Comparison of ENCODE assay signal across 9 mouse cellular contexts in the genomic region with DNA sequence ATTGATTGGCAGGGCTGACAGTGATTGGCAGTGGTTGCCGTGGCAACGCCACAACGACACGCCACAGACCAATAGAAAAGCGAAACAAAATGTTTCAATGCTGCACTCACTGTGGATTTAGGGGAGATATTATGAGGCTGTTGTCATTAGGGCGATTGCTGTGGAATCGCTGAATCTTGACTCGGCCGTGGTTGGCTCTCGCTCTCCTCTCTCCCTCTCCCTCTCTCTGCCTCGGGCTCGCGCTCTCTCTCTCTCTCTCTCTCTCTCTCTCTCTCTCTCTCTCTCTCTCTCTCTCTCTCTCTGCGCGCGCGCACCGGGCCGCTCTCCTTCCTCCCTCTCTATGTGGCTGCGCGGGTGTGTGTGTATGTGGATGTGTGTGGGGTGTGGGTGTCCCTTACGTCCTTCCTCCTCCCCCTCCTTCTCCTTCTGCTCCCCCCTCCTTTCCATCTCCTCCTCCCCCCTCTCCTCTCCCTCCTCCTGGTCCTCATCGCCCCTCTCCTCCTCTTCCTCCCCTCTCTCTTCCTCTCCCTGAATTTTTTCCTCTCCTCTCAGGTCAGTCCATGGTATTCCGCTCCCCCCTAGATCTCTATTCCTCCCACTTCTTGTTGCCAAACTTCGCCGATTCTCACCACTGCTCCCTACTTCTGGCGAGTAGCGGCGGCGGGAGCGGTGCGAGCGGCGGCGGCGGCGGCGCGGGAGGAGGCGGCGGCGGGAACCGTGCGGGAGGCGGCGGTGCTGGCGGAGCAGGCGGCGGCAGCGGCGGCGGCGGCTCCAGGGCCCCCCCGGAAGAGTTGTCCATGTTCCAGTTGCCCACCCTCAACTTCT. TPM values are rescaled to one million over a fixed set of nuclear protein-coding genes. Genes with fewer than 3 reads are reported as not detected.
DNase-seq lines count a peak whose midpoint lies in the region; ATAC-seq and TF ChIP-seq lines count a peak whose summit lies in the region.
"Had no signal": no experiment of that assay in that cellular context is flagged by ENCODE, and none has a peak within 500 bp of the region (broad histone marks: within the 10 kb centered on the region; RNA-seq: fewer than 3 reads in every experiment).

No protein-coding gene starts in this region.

- under 1% methylated on average over 43 of the region's 54 CpGs for WGBS in lung, embryonic 15.5 days
- under 1% methylated on average over 52 of the region's 54 CpGs for WGBS in embryonic facial prominence, embryonic 15.5 days
- under 1% methylated on average over 51 of the region's 54 CpGs for WGBS in limb, embryonic 14.5 days
- WGBS in stomach, embryonic 15.5 days: under 1% methylated on average over 50 of the region's 54 CpGs

- peaks cover 25% of the 10 kb centered on the region for H3K4me1 ChIP-seq in lung, embryonic 15.5 days
- peaks cover 36% of the 10 kb centered on the region for H3K4me1 ChIP-seq in embryonic facial prominence, embryonic 15.5 days
- H3K4me1 ChIP-seq in limb, embryonic 14.5 days (ENCODE audit: control insufficient read depth, insufficient read depth, low read length): peaks cover 11% of the 10 kb centered on the region
- H3K4me1 ChIP-seq in stomach, embryonic 15.5 days: peaks cover 24% of the 10 kb centered on the region

- no peaks in the 10 kb centered on the region for H3K9me3 ChIP-seq in lung, embryonic 15.5 days
- H3K9me3 ChIP-seq in embryonic facial prominence, embryonic 15.5 days (replicated peaks): no peaks in the 10 kb centered on the region
- H3K9me3 ChIP-seq in limb, embryonic 14.5 days (ENCODE audit: control insufficient read depth, low read length): no peaks in the 10 kb centered on the region
- no peaks in the 10 kb centered on the region for H3K9me3 ChIP-seq in stomach, embryonic 15.5 days

- H3K36me3 ChIP-seq in lung, embryonic 15.5 days: no peaks in the 10 kb centered on the region
- H3K36me3 ChIP-seq in embryonic facial prominence, embryonic 15.5 days: no peaks in the 10 kb centered on the region
- H3K36me3 ChIP-seq in limb, embryonic 14.5 days (ENCODE audit: control insufficient read depth, insufficient read depth, low read length): no peaks in the 10 kb centered on the region
- no peaks in the 10 kb centered on the region for H3K36me3 ChIP-seq in stomach, embryonic 15.5 days

- TF ChIP-seq POLR2A in limb, embryonic 14.5 days (IDR thresholded peaks at IDR 0.05; ENCODE audit: borderline replicate concordance, extremely low read depth, insufficient read depth, insufficient read length): no peak

- peak overlapping the region; percentile 25 for H3K4me3 ChIP-seq in lung, embryonic 15.5 days
- H3K4me3 ChIP-seq in embryonic facial prominence, embryonic 15.5 days (replicated peaks): peak overlapping the region; percentile 44
- H3K4me3 ChIP-seq in limb, embryonic 14.5 days (replicated peaks; ENCODE audit: low read length): peak overlapping the region; percentile 31
- peak overlapping the region; percentile 28 for H3K4me3 ChIP-seq in stomach, embryonic 15.5 days (replicated peaks)

- ATAC-seq in lung, embryonic 15.5 days (ENCODE audit: borderline replicate concordance, extremely low read depth, low FRiP score, low TSS enrichment): no peak
- ATAC-seq in embryonic facial prominence, embryonic 15.5 days (ENCODE audit: insufficient number of reproducible peaks, low FRiP score, low TSS enrichment, low read depth): 0 out of 2 replicates have a peak, but pooled peaks have one; percentile 45
- no peak for ATAC-seq in limb, embryonic 14.5 days (ENCODE audit: low FRiP score, low read depth)
- no peak for ATAC-seq in stomach, embryonic 15.5 days (ENCODE audit: insufficient read depth, low FRiP score, low read depth)

- no peak overlapping the region for H3K27ac ChIP-seq in lung, embryonic 15.5 days
- peak overlapping the region; percentile 60; the same call in 1 of the 2 replicates for H3K27ac ChIP-seq in embryonic facial prominence, embryonic 15.5 days (replicated peaks)
- no peak overlapping the region for H3K27ac ChIP-seq in limb, embryonic 14.5 days (replicated peaks; ENCODE audit: low read depth, low read length)
- H3K27ac ChIP-seq in stomach, embryonic 15.5 days: no peak overlapping the region
- H3K27ac ChIP-seq: macrophage had no signal

- no peak for DNase-seq in lung, postnatal 25 days (ENCODE audit: low spot score)
- no peak for DNase-seq in limb, embryonic 14.5 days (ENCODE audit: low spot score)
- DNase-seq in right cerebral cortex, postnatal 36 days (ENCODE audit: low spot score in 2 of 2): no peak
- no peak for DNase-seq in ovary, postnatal 14 days (ENCODE audit: low spot score)
- no peak for DNase-seq in ovary, postnatal 36 days (ENCODE audit: low spot score)

- peak overlapping the region; percentile 47 for H3K4me2 ChIP-seq in lung, embryonic 15.5 days
- peak overlapping the region; percentile 66 for H3K4me2 ChIP-seq in embryonic facial prominence, embryonic 15.5 days (replicated peaks)
- peak overlapping the region; percentile 50 for H3K4me2 ChIP-seq in limb, embryonic 14.5 days (replicated peaks; ENCODE audit: low read depth, low read length, severe bottlenecking)
- H3K4me2 ChIP-seq in stomach, embryonic 15.5 days: peak overlapping the region; percentile 49

- H3K27me3 ChIP-seq in lung, embryonic 15.5 days: peaks cover 99% of the 10 kb centered on the region
- peaks cover 94% of the 10 kb centered on the region for H3K27me3 ChIP-seq in embryonic facial prominence, embryonic 15.5 days
- peaks cover 98% of the 10 kb centered on the region for H3K27me3 ChIP-seq in limb, embryonic 14.5 days (ENCODE audit: control insufficient read depth, insufficient read depth, low read length)
- H3K27me3 ChIP-seq in stomach, embryonic 15.5 days (replicated peaks): peaks cover 90% of the 10 kb centered on the region

- H3K9ac ChIP-seq in lung, embryonic 15.5 days: no peak overlapping the region
- H3K9ac ChIP-seq in embryonic facial prominence, embryonic 15.5 days: no peak overlapping the region
- H3K9ac ChIP-seq in limb, embryonic 14.5 days (ENCODE audit: low read depth, low read length, severe bottlenecking): 0 out of 2 replicates have a peak overlapping the region, but pooled peaks have one; percentile 12
- no peak overlapping the region for H3K9ac ChIP-seq in stomach, embryonic 15.5 days

RNA-seq across cellular contexts. Expression of gene Six3, which starts 7.5 kb away (rescaled TPM):
- not detected in 2 replicates for polyA plus RNA-seq in lung, embryonic 15.5 days (2015; fragmentation: Nextera tagmentation; extraction: Ambion mirVana)
- 6.0 and 6.6 TPM in 2 replicates for polyA plus RNA-seq in embryonic facial prominence, embryonic 15.5 days (2015; fragmentation: Nextera tagmentation; extraction: Ambion mirVana)
- polyA plus RNA-seq in limb, embryonic 14.5 days (2012; rRNA removed): 0.03 and 0.11 TPM in 2 replicates
- polyA plus RNA-seq in limb, embryonic 14.5 days (2014; fragmentation: Nextera tagmentation; extraction: Ambion mirVana): not detected in 2 replicates
- polyA plus RNA-seq in stomach, embryonic 15.5 days (2015; fragmentation: Nextera tagmentation; extraction: Ambion mirVana): not detected in 2 replicates
- polyA plus RNA-seq: macrophage had no signal
